8 mouse cellular contexts compared by ENCODE assay signal in genomic region chr8:119343606-119344005, GRCm38 (mm10). TPM values are rescaled to one million over a fixed set of nuclear protein-coding genes. Genes with fewer than 3 reads are reported as not detected.
DNase-seq lines count a peak whose midpoint lies in the region; ATAC-seq and TF ChIP-seq lines count a peak whose summit lies in the region.

No protein-coding gene starts in this region.

- H3K27me3 ChIP-seq in embryonic facial prominence, embryonic 10.5 days (replicated peaks; ENCODE audit: low read depth, poor library complexity, severe bottlenecking) = peaks cover 4% of the 10 kb centered on the region; the same call in 1 of the 2 replicates
- peaks cover 11% of the 10 kb centered on the region for H3K27me3 ChIP-seq in neural tube, embryonic 13.5 days

- peaks cover 8% of the 10 kb centered on the region for H3K4me1 ChIP-seq in embryonic facial prominence, embryonic 10.5 days
- peaks cover 12% of the 10 kb centered on the region for H3K4me1 ChIP-seq in neural tube, embryonic 13.5 days (replicated peaks)

- peaks cover 32% of the 10 kb centered on the region for H3K36me3 ChIP-seq in embryonic facial prominence, embryonic 10.5 days (replicated peaks)
- peaks cover 28% of the 10 kb centered on the region for H3K36me3 ChIP-seq in neural tube, embryonic 13.5 days

- DNase-seq in layer of hippocampus, adult 2 months (ENCODE audit: low spot score in 2 of 2) = no peak
- no peak for DNase-seq in layer of hippocampus, adult 8-10 months (ENCODE audit: low spot score in 2 of 2)
- DNase-seq in embryonic facial prominence, embryonic 10.5 days (ENCODE audit: low spot score) = no peak
- DNase-seq in induced T-regulatory cell, adult 2 months (ENCODE audit: low read depth) = peak; percentile 19
- DNase-seq in urinary bladder, postnatal 36 days (ENCODE audit: low spot score in 2 of 2) = no peak
- no peak for DNase-seq in ovary, postnatal 10 days (ENCODE audit: low spot score)
- no peak for DNase-seq in cerebellum, postnatal 10 days

- peak; percentile 23 for ATAC-seq in neural tube, embryonic 13.5 days (ENCODE audit: low read depth)

- no peak for TF ChIP-seq CTCF in layer of hippocampus, adult 2 months (conservative IDR thresholded peaks at IDR 0.05)

- H3K4me2 ChIP-seq in neural tube, embryonic 13.5 days = peak overlapping the region; percentile 49

- H3K9ac ChIP-seq in neural tube, embryonic 13.5 days = no peak overlapping the region

- peak overlapping the region; percentile 91; the same call in 1 of the 2 replicates for H3K27ac ChIP-seq in layer of hippocampus, adult 2 months
- H3K27ac ChIP-seq in embryonic facial prominence, embryonic 10.5 days (replicated peaks) = peak overlapping the region; percentile 91
- peak overlapping the region; percentile 43; the same call in 1 of the 2 replicates for H3K27ac ChIP-seq in neural tube, embryonic 13.5 days (replicated peaks)

- peaks cover 2% of the 10 kb centered on the region; the same call in 1 of the 2 replicates for H3K9me3 ChIP-seq in embryonic facial prominence, embryonic 10.5 days
- no peaks in the 10 kb centered on the region for H3K9me3 ChIP-seq in neural tube, embryonic 13.5 days

- 79% methylated on average over 3 of the region's 3 CpGs for WGBS in embryonic facial prominence, embryonic 10.5 days
- 86% methylated on average over 3 of the region's 3 CpGs for WGBS in neural tube, embryonic 13.5 days

- peak overlapping the region; percentile 100 for H3K4me3 ChIP-seq in layer of hippocampus, adult 2 months
- H3K4me3 ChIP-seq in embryonic facial prominence, embryonic 10.5 days = peak overlapping the region; percentile 99
- peak overlapping the region; percentile 74 for H3K4me3 ChIP-seq in neural tube, embryonic 13.5 days

RNA-seq across cellular contexts. Expression of gene Hsbp1, which starts 0.7 kb away (rescaled TPM):
- 100 to 1,000 TPM; 315 to 337 TPM for total RNA-seq in layer of hippocampus, adult 2 months (2021)
- total RNA-seq in layer of hippocampus, adult 8-10 months (2022) = 100 to 1,000 TPM; 307 to 316 (median 311) TPM
- 238 and 249 TPM in 2 replicates for polyA plus RNA-seq in embryonic facial prominence, embryonic 10.5 days (2016; fragmentation: Nextera tagmentation; extraction: Ambion mirVana)
- 613 and 636 TPM in 2 replicates for polyA plus RNA-seq in neural tube, embryonic 13.5 days (2015; fragmentation: Nextera tagmentation; extraction: Ambion mirVana)

RNA-seq across cellular contexts. Expression of gene Mlycd, which starts 51.1 kb away (rescaled TPM):
- 10 to 100 TPM; 29.1 to 30.8 TPM for total RNA-seq in layer of hippocampus, adult 2 months (2021)
- total RNA-seq in layer of hippocampus, adult 8-10 months (2022) = 10 to 100 TPM; 26.3 to 28.5 (median 27.2) TPM
- 7.3 and 7.6 TPM in 2 replicates for polyA plus RNA-seq in embryonic facial prominence, embryonic 10.5 days (2016; fragmentation: Nextera tagmentation; extraction: Ambion mirVana)
- 11.0 and 15.6 TPM in 2 replicates for polyA plus RNA-seq in neural tube, embryonic 13.5 days (2015; fragmentation: Nextera tagmentation; extraction: Ambion mirVana)
